Mouse (Mus musculus) embryo, embryonic 11.5 days (tissue): ENCODE measurements around the gene Chaf1b.

Source experiments
- DNase-seq: peaks from one replicate; pipeline ENCODE4 v3.0.0-alpha.2; 2012; ENCODE audit warnings: low read depth, low spot score

The Chaf1b gene

GRCm38 (mm10) chr16:93912808-93913207 is 29.1 kb downstream of the Chaf1b start:
- DNase-seq = no peak

- no peak for DNase-seq
These were observed 30.3 kb downstream of the Chaf1b start for GRCm38 (mm10) chr16:93913881-93914576.

- no peak for DNase-seq
These were observed 31.7 kb downstream of the Chaf1b start for GRCm38 (mm10) chr16:93915338-93915849.

- DNase-seq = peak; percentile 77
These were observed 34.3 kb downstream of the Chaf1b start for GRCm38 (mm10) chr16:93917712-93918678.

GRCm38 (mm10) chr16:93918679-93919060 is 35.0 kb downstream of the Chaf1b start:
- no peak for DNase-seq

- no peak for DNase-seq
These were observed 35.5 kb downstream of the Chaf1b start for GRCm38 (mm10) chr16:93919189-93919588.

- no peak for DNase-seq
These were observed 37.0 kb downstream of the Chaf1b start for GRCm38 (mm10) chr16:93920673-93921072.

- no peak for DNase-seq
These were observed 39.2 kb downstream of the Chaf1b start for GRCm38 (mm10) chr16:93922835-93923389.

GRCm38 (mm10) chr16:93923788-93924187 is 40.1 kb downstream of the Chaf1b start:
- DNase-seq = no peak

GRCm38 (mm10) chr16:93925684-93926247 is 42.1 kb downstream of the Chaf1b start:
- no peak for DNase-seq

GRCm38 (mm10) chr16:93929370-93930032 is 45.8 kb downstream of the Chaf1b start:
- no peak for DNase-seq

GRCm38 (mm10) chr16:93932185-93933168 is 48.8 kb downstream of the Chaf1b start:
- DNase-seq = no peak

- DNase-seq = no peak
These were observed 50.9 kb downstream of the Chaf1b start for GRCm38 (mm10) chr16:93934588-93934987.

GRCm38 (mm10) chr16:93935009-93935408 is 51.3 kb downstream of the Chaf1b start:
- DNase-seq = no peak

GRCm38 (mm10) chr16:93938400-93938846 is 54.7 kb downstream of the Chaf1b start:
- DNase-seq = peak; percentile 76

- no peak for DNase-seq
These were observed 56.3 kb downstream of the Chaf1b start for GRCm38 (mm10) chr16:93939961-93940360.

GRCm38 (mm10) chr16:93941781-93942567 is 58.3 kb downstream of the Chaf1b start:
- no peak for DNase-seq

GRCm38 (mm10) chr16:93942796-93943502 is 59.2 kb downstream of the Chaf1b start:
- DNase-seq = no peak
